Comparison of ENCODE assay signal across 8 mouse cellular contexts in genomic region chr3:121344951-121345642, GRCm38 (mm10). TPM values are rescaled to one million over a fixed set of nuclear protein-coding genes. Genes with fewer than 3 reads are reported as not detected.
DNase-seq lines count a peak whose midpoint lies in the region; ATAC-seq and TF ChIP-seq lines count a peak whose summit lies in the region.

No protein-coding gene starts in this region.

- H3K27me3 ChIP-seq in lung, embryonic 14.5 days (ENCODE audit: insufficient read depth, low read length): no peaks in the 10 kb centered on the region
- H3K27me3 ChIP-seq in intestine, postnatal 0 days (replicated peaks; ENCODE audit: control insufficient read depth, insufficient read depth, low read length): no peaks in the 10 kb centered on the region
- no peaks in the 10 kb centered on the region for H3K27me3 ChIP-seq in stomach, embryonic 15.5 days (replicated peaks)

- peak overlapping the region; percentile 86 for H3K27ac ChIP-seq in lung, embryonic 14.5 days (ENCODE audit: low read depth)
- no peak overlapping the region; the same call in 1 of the 2 replicates for H3K27ac ChIP-seq in intestine, postnatal 0 days (ENCODE audit: low read depth, low read length)
- H3K27ac ChIP-seq in stomach, embryonic 15.5 days: peak overlapping the region; percentile 81

- 24% methylated on average over 11 of the region's 11 CpGs for WGBS in lung, embryonic 14.5 days
- WGBS in intestine, postnatal 0 days: 31% methylated on average over 11 of the region's 11 CpGs
- 39% methylated on average over 11 of the region's 11 CpGs for WGBS in stomach, embryonic 15.5 days

- peaks cover 11% of the 10 kb centered on the region for H3K4me1 ChIP-seq in lung, embryonic 14.5 days (ENCODE audit: insufficient read depth)
- peaks cover 13% of the 10 kb centered on the region; the same call in 1 of the 2 replicates for H3K4me1 ChIP-seq in intestine, postnatal 0 days (replicated peaks; ENCODE audit: control insufficient read depth, insufficient read depth, low read length)
- peaks cover 12% of the 10 kb centered on the region for H3K4me1 ChIP-seq in stomach, embryonic 15.5 days

- TF ChIP-seq CTCF in lung, embryonic 14.5 days (IDR thresholded peaks at IDR 0.05; ENCODE audit: low read depth): no peak
- TF ChIP-seq CTCF in intestine, postnatal 0 days (IDR thresholded peaks at IDR 0.05; ENCODE audit: low read depth): no peak

- 0 out of 2 replicates have a peak overlapping the region, but pooled peaks have one; percentile 20 for H3K9ac ChIP-seq in lung, embryonic 14.5 days
- no peak overlapping the region for H3K9ac ChIP-seq in intestine, postnatal 0 days (ENCODE audit: low read depth, low read length)
- no peak overlapping the region for H3K9ac ChIP-seq in stomach, embryonic 15.5 days

- no peak overlapping the region for H3K4me3 ChIP-seq in lung, embryonic 14.5 days (ENCODE audit: low read depth, low read length)
- H3K4me3 ChIP-seq in intestine, postnatal 0 days (ENCODE audit: low read depth, low read length): no peak overlapping the region
- no peak overlapping the region for H3K4me3 ChIP-seq in stomach, embryonic 15.5 days (replicated peaks)

- peak; percentile 25; the same call in 1 of the 2 replicates for ATAC-seq in lung, embryonic 14.5 days (ENCODE audit: insufficient read depth)
- ATAC-seq in intestine, postnatal 0 days: no peak
- no peak; the same call in 1 of the 2 replicates for ATAC-seq in stomach, embryonic 15.5 days (ENCODE audit: insufficient read depth, low FRiP score, low read depth)
- no peak for ATAC-seq in erythroid progenitor cell, adult 5-6 weeks (replicated peaks; ENCODE audit: low FRiP score, poor library complexity, severe bottlenecking)
- ATAC-seq in megakaryocyte-erythroid progenitor cell, adult 5-6 weeks (replicated peaks; ENCODE audit: low FRiP score, low TSS enrichment, poor library complexity, severe bottlenecking): no peak

- no peak for DNase-seq in lung, embryonic 14.5 days
- no peak for DNase-seq in lung, postnatal 25 days (ENCODE audit: low spot score)
- DNase-seq in embryo, embryonic 10 days (ENCODE audit: low spot score): peak; percentile 22
- no peak for DNase-seq in spleen, adult 12 weeks (ENCODE audit: low spot score)

- H3K36me3 ChIP-seq in lung, embryonic 14.5 days (ENCODE audit: insufficient read depth): no peaks in the 10 kb centered on the region
- no peaks in the 10 kb centered on the region for H3K36me3 ChIP-seq in intestine, postnatal 0 days (ENCODE audit: control insufficient read depth, insufficient read depth)
- no peaks in the 10 kb centered on the region for H3K36me3 ChIP-seq in stomach, embryonic 15.5 days

- no peak overlapping the region for H3K4me2 ChIP-seq in lung, embryonic 14.5 days
- H3K4me2 ChIP-seq in intestine, postnatal 0 days (replicated peaks; ENCODE audit: low read depth): peak overlapping the region; percentile 60; the same call in 1 of the 2 replicates
- H3K4me2 ChIP-seq in stomach, embryonic 15.5 days: peak overlapping the region; percentile 6; the same call in 1 of the 2 replicates

- H3K9me3 ChIP-seq in lung, embryonic 14.5 days (ENCODE audit: low read depth, low read length): no peaks in the 10 kb centered on the region
- H3K9me3 ChIP-seq in intestine, postnatal 0 days (ENCODE audit: control insufficient read depth): no peaks in the 10 kb centered on the region
- no peaks in the 10 kb centered on the region for H3K9me3 ChIP-seq in stomach, embryonic 15.5 days

RNA-seq across cellular contexts. Expression of gene Alg14, which starts 53.5 kb away (rescaled TPM):
- polyA plus RNA-seq in lung, embryonic 14.5 days (2014; fragmentation: Nextera tagmentation; extraction: Ambion mirVana): 39.2 and 43.9 TPM in 2 replicates
- 25.6 and 26.1 TPM in 2 replicates for polyA plus RNA-seq in intestine, postnatal 0 days (2015; fragmentation: Nextera tagmentation; extraction: Ambion mirVana)
- polyA plus RNA-seq in stomach, embryonic 15.5 days (2015; fragmentation: Nextera tagmentation; extraction: Ambion mirVana): 44.1 and 44.9 TPM in 2 replicates
- total RNA-seq in erythroid progenitor cell, adult 5-6 weeks (2015; ENCODE audit: low replicate concordance): 7.6 and 12.6 TPM in 2 replicates
- 0.23 and 2.2 TPM in 2 replicates for total RNA-seq in erythroid progenitor cell, adult 5-6 weeks (2017; ENCODE audit: low replicate concordance)
- 14.1 and 23.4 TPM in 2 replicates for total RNA-seq in megakaryocyte-erythroid progenitor cell, adult 5-6 weeks (2014; fragmentation: Nextera tagmentation)
- 8.4 and 18.8 TPM in 2 replicates for total RNA-seq in megakaryocyte-erythroid progenitor cell, adult 5-6 weeks (2017)
